Mouse (Mus musculus) brown adipose tissue, adult 24 weeks (tissue): Measurements from ENCODE around the gene Ranbp3. TPM values are rescaled to one million over a fixed set of nuclear protein-coding genes. Genes with fewer than 3 reads are reported as not detected.

ENCODE experiments used
- H3K27ac ChIP-seq: fragments of 200-500 bp; replicated peaks from 2 replicates; pipeline ENCODE4 v1.5.1; 2012; ENCODE audit warnings: low read depth, mild to moderate bottlenecking, low read length
- H3K4me1 ChIP-seq: fragments of 200-500 bp; 2 replicates; pipeline ENCODE4 v1.6.1; 2012; ENCODE audit warnings: low read length, mixed read lengths; ENCODE audit not compliant: control insufficient read depth, insufficient read depth, insufficient read length
- H3K4me3 ChIP-seq: fragments of 200-500 bp; 2 replicates; pipeline ENCODE4 v1.5.1; 2012; ENCODE audit warnings: low read depth, mild to moderate bottlenecking, low read length, moderate library complexity; ENCODE audit not compliant: insufficient read depth
- polyA plus RNA-seq: library from polyadenylated mRNA; stranded (reverse); fragments of >200 nt; gene quantifications from 2 replicates; pipeline ENCODE4 v1.2.4, GENCODE M21; 2012; ENCODE audit not compliant: missing spikeins, insufficient read depth, insufficient read length

The Ranbp3 gene
- polyA plus RNA-seq, 1 experiment: 16.4 TPM

DNA sequence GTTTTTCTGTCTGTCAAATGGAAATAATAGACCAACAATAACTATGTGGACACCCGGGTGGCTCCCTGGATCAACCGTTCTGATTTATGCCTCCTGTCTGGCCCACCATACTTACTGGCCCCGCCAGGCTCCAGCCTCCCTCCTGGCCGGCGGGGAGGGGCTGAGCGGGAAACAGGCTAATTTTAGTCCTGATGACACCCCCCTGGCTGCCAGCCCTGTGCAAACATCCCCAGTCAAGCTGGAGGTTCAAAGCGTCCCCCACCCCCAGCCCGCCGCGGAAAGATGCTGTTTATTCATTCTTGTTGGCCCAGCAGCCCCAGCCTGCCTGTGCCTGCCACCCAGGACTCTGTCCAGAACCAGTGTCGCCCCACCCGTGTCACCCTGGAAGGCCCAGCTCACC, 55.0 kb downstream of the Ranbp3 start:
- Histone ChIP-seq H3K27ac (no peak overlapping the region), H3K4me1 (no peaks in the 10 kb centered on the region), H3K4me3 (no peak overlapping the region)

DNA sequence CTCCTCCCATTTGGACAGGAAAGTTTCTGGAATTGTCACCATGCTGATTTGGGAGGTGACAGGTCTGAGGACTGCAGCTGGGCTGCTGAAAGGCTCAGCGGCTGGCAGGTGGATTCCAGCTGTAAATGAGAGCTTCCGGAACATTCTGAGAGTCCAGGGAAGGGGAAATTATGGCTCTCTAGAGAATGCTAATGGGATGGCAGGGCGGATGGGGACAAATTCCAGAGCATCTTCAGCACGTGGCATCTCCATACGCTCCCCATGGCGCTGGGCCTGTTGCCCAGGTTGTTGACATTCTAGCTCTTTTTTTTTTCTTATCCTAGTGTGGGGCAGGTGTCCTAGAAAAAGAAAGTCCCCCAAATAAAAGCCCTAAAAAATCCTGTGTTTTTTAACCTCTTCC, 56.1 kb downstream of the Ranbp3 start:
- Histone ChIP-seq H3K4me1 (no peaks in the 10 kb centered on the region), H3K4me3 (no peak overlapping the region), H3K27ac (no peak overlapping the region)

DNA sequence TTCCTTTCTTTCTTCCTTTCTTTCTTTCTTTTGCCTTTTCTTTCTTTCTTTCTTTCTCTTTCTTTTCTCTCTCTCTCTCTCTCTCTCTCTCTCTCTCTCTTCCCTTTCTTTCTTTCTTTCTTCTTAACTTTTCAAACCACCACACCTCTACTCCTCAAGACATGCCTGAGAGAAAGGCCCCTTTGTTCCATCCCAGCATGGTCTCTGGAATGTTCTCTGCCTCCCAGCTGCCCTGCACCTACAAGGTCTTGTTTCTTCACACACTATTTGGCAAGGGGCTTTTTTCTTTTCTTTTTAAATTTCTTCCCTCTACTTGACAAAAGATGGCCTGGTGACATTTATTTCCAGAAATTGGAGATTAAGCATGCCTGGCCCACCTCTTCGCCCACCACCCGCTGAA, 56.6 kb downstream of the Ranbp3 start:
- Histone ChIP-seq H3K4me1 (no peaks in the 10 kb centered on the region), H3K4me3 (no peak overlapping the region), H3K27ac (no peak overlapping the region)

DNA sequence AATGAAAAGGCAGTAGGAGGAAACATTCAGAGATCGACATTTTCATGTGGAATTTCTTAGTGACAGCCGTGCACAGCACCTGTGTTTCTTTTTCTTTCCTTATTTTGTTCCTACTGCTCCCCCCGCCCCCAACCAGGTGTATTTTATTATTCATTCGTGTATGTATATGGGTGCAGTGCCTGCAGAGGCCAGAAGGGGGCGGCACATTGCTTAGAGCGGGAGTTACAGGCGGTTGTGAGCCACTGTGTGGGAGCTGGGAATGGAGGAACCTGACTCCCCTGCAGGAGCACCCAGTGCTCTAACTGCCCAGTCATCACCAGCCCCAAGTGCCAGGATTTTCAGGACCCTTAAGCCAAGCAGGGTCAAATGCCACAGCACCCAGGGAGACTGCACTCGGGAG, 63.4 kb downstream of the Ranbp3 start:
- Histone ChIP-seq H3K27ac (no peak overlapping the region), H3K4me3 (no peak overlapping the region), H3K4me1 (no peaks in the 10 kb centered on the region)

DNA sequence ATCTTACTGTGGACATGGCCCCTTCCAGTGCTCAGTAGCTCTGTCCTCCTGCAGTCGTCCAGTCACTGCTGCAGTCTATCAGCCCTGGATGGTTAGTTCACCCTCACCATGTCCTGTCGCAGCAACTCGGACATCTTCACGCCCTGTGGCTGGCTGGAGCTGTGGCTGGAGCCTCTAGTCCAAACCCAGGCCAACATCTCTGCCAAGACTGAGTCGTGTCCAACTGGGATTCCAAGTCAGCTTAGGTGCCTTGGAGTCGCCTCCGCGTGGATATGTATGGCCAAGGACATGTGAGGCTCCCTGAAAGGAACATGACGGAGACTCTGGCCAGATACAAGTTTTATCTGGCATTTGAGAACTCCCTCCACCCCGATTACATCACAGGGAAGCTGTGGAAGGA, 65.1 kb downstream of the Ranbp3 start:
- H3K4me3 ChIP-seq: no peak overlapping the region
- H3K4me1 ChIP-seq: no peaks in the 10 kb centered on the region
- H3K27ac ChIP-seq: no peak overlapping the region

DNA sequence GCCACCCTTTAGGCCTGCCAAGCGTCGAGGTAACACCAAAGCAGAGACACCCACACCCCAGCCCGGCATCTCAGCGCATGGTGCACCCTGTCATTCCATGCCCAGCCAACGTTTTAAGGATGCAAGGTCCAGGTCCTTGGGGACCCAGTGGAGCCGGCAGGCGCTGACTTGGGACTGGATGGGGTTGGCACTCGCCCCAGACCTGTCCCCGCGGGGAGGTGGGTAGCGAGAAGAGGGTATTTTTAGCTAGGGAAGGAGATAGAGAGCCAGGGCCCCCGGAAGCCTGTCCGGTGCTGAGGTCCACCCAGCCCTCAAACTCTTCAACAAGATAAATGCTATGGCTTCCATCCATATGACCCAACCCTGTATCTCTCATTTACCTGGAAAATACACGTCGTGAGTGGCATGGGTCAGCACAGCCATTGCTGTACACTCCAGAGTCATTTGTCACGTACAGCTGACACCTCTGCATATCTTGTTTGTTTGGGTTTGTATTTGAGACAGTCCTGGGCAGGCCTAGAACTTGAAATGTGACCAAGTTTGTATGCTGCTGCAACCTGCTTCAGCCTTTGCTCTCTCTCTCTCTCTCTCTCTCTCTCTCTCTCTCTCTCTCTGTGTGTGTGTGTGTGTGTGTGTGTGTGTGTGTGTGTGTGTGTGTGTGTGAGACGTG, 67.2 kb downstream of the Ranbp3 start:
- H3K4me1 ChIP-seq: no peaks in the 10 kb centered on the region
- no peak overlapping the region for H3K27ac ChIP-seq
- no peak overlapping the region for H3K4me3 ChIP-seq

DNA sequence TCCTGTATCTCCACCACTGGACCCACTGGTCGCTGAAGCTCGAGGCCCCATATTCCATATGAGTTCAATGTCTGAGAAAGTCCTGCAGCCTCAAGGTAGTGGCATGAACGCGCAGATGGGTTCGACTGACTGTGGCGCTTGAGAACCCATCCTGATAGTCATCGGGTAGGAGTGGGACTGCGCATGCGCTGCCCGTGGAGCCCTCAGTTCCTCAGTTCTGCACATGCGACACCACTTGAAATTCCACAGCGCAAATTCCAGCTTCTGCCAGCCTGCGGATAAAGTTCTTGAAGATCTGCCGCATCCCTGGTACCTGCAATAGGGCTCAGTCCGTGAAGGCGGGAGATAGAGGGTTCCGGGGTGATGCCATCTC, 67.7 kb downstream of the Ranbp3 start:
- Histone ChIP-seq H3K4me1 (no peaks in the 10 kb centered on the region), H3K4me3 (no peak overlapping the region), H3K27ac (no peak overlapping the region)

DNA sequence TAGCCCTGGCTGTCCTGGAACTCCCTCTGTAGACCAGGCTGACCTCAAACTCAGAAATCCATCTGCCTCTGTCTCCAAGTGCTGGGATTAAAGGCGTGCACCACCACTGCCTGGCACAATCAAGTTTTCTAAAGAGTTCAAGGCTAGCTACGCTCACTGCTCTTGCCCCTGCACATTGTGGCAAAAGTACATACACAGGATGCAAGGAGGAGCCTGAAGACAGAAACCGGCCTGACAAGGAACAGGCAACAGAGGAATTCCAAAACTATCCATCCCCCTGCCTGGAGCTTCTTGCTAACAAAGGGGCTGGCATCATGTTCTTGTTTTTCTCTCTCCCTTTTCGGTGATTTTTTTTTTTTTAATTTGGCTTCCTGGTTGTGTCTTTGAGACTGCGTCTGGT, 71.1 kb downstream of the Ranbp3 start:
- H3K4me1 ChIP-seq: no peaks in the 10 kb centered on the region
- H3K27ac ChIP-seq: no peak overlapping the region
- H3K4me3 ChIP-seq: no peak overlapping the region

DNA sequence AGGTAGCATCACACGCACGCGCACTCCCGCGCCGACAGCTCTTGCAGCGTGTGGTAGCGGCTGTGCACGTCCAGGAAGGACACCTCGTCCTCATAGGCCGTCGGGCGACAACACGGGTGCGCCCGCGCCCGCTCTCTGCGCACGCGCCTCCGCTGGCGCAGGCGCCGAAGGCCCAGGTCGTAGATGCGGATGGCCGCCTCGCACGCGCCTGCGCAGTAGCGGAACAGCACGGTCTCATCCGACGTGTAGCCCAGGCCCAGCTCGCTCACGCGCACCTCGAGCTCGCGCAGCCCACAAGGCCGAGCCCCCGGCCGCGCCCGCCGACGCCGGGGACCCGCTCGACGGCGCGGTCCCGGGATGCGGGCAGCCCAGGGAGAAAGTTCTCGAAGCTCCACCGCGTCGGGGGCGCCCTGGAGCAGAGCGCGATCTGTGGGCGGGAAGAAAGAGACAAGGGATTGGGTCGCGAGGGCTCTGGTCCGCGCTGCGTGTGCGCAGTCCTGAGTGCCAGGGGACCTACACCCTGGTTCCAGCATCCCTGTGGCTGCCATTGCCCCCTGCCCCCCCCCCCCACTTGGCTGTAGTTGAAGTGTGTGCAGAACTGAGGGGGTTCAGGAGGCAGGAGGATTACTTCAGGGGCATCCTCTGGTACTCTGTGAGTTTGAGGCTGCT, 78.4 kb downstream of the Ranbp3 start:
- Histone ChIP-seq H3K4me1 (no peaks in the 10 kb centered on the region), H3K27ac (no peak overlapping the region), H3K4me3 (peak overlapping the region; percentile 23; the same call in 1 of the 2 replicates)

DNA sequence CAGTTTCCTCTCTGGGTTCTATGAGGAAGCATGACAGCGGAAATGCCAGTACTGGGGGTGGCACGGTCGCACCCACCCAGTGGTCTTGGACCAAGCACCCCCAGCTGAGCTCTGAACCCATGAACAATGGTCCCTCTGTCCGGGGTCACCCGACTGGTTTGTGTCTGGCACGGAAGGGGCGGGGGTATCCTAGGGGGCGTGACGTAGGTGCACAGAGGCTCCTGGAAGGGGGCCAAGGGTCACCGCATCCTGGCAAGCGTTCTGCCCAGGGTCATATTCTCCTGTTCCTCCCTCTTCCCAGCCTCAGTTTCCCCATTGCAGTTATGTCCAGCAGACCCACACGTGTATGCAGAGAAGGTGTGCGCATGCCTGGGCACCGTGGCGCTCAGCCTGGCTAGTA, 80.4 kb downstream of the Ranbp3 start:
- no peak overlapping the region for H3K27ac ChIP-seq
- no peaks in the 10 kb centered on the region for H3K4me1 ChIP-seq
- no peak overlapping the region for H3K4me3 ChIP-seq

DNA sequence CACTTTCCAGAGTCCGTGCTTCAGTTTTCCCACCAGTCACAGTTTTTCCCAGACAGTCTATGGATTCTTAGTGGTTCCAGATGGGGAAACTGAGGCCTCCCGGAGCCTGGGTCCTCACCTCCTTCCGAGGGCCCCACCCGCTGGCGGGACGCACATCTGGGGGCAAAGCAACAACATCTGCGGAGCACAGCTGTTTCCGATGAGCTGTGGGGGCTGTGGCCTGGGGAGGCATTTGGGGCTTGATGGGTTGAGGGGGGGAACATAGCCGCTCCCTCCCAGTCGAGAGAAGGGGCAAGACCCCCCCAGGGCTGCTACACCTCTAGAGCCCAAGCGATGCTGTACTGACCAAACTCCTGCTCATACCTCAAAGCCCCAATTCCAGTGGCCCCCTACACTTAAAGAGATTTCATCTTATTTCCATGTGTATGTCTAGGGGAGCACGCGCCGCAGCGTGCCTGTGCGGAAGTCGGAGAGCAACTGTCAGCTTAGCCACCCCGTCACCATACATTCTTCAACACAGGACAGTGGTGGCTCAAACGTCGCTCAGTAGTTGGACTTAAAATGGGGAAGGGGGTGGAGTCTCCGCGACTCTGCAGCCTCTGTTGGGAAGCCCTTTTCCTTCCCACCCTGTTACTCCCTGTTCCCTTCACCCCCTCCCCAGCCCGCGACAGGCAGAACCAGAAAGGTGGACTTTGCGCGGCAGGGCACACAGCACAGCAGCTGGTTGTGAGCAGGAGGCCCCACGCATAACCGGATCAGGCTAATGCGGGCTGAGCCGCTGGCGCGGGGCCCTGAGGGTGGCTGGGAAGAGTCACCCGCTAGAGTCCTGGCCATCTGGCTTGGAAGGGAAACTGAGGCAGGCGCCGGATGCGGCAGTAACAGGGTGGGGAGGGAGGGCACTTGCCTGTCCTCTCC, 81.4 kb downstream of the Ranbp3 start:
- Histone ChIP-seq H3K4me3 (no peak overlapping the region), H3K27ac (no peak overlapping the region), H3K4me1 (no peaks in the 10 kb centered on the region)

DNA sequence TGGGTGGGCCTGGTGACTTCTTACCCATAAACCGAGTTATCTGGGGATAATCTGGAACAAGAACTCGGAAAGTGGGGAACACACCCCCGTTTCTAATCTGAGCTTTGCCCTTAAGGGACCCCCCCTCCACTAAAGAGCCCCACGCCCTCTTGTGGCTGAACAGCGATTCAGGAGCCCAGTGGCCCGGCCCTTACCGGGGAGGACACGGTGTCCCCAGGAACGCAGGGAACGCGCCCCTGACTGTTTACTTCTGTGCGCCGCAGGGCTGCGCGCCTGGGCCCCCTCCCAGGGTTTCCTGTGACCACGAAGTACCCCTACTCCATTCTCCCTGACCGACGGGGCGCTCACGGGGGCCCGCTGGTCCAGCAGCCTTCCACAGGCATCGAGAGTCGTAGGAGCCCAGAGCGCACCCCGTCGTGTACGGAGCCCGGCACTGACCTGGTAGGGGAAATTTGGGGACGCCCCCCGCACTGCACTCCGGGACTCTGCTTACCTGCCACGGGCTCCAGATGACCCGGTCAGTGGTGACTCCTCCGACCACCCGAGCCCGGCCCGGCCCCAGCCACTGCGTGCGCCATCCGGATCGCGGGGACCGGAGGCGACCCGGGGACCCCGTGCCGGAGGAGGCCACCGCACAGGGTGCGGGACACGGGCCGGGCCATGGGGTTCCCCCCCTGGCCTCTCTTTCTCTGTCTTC, 83.8 kb downstream of the Ranbp3 start:
- H3K4me3 ChIP-seq: peak overlapping the region; percentile 63
- H3K4me1 ChIP-seq: no peaks in the 10 kb centered on the region
- no peak overlapping the region for H3K27ac ChIP-seq

DNA sequence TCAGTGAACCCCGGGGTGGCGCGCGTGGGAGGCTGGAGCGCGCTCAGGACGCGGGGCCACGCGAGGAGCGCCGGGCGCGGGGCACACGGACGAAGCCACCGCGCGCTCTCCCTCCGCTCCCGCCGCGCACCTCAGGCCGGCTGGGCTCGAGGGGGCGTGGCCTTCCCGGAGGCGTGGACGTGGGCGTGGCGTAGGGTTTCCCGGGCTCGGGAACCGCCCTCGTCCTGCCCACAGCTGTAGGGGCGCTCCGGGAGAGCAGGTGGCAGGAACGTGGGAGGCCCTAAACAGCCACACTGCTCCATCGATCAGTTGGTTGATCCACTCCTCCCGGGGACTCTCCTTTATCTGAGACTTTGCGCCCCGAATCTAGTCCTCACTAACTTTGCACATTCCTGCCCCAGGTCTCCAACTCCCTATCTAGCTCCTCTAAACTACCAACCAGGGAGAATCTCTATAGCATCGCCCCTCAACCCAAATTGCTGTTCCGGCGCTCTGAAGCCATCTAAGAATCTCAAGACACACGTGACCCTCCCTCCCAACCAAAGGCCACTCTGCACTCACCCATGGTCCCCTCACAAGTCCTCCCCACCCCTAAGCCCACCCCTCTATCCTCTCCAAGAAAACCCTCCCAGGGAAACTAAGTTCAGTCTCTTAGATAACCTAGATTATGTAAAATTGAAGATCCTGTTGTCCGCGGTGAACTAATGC, 84.5 kb downstream of the Ranbp3 start, which contains the start of gene Nrtn:
Nrtn (minus strand) TSS at position 115 of the 708 bp plus-strand sequence.
- Histone ChIP-seq H3K4me1 (no peaks in the 10 kb centered on the region), H3K4me3 (peak within 1 kb of the TSS; percentile 63), H3K27ac (no peak within 1 kb of the TSS)

DNA sequence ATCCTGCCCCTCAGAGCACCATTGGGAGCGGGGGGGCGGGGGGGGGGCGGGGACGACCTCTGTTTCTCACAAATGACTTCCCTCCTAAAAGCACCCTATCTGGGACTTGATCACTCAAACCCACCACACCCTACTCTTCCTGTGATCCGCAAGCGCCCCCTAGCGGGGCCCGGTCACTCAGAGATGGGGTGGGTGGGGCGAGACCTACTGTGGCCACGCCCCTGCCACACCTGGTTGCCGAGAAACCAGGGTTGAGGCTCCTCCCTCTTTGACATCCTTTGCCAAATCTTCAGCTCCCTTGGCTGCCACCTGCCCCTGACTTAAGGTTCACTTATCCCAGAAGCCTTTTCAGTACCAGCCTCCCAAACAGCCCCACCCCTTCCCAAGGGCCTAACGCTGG, 85.0 kb downstream of the Ranbp3 start:
- H3K4me3 ChIP-seq: no peak overlapping the region
- H3K4me1 ChIP-seq: peaks cover 5% of the 10 kb centered on the region; the same call in 1 of the 2 replicates
- no peak overlapping the region for H3K27ac ChIP-seq
